Mouse (Mus musculus) heart, embryonic 13.5 days (tissue): ENCODE data around the gene Ugcg. TPM values are rescaled to one million over a fixed set of nuclear protein-coding genes. Genes with fewer than 3 reads are reported as not detected.
A peak's percentile ranks its signal among the peaks of the same experiment; 100 is the strongest.

ENCODE experiments used
- ATAC-seq: fragments of 200-750 bp; cut with Nextera tagmentation; 2 replicates; pipeline ENCODE4 v1.8.0; 2017; ENCODE audit warnings: moderate TSS enrichment; ENCODE audit not compliant: insufficient number of reproducible peaks, low FRiP score, low TSS enrichment; ENCODE audit errors: extremely low read depth
- H3K27ac ChIP-seq: fragments of 300-500 bp; sonication (generic); replicated peaks from 2 replicates; pipeline ENCODE4 v1.5.1; 2015; ENCODE audit warnings: moderate library complexity, mild to moderate bottlenecking, inconsistent platforms
- H3K27me3 ChIP-seq: fragments of 300-500 bp; sonication (generic); replicated peaks from 2 replicates; pipeline ENCODE4 v1.6.1; 2015; ENCODE audit warnings: mild to moderate bottlenecking, inconsistent platforms
- H3K36me3 ChIP-seq: fragments of 300-500 bp; sonication (generic); 2 replicates; pipeline ENCODE4 v1.6.1; 2015; ENCODE audit warnings: mild to moderate bottlenecking, inconsistent platforms
- H3K4me1 ChIP-seq: fragments of 300-500 bp; sonication (generic); 2 replicates; pipeline ENCODE4 v1.6.1; 2015; ENCODE audit warnings: inconsistent platforms
- H3K4me2 ChIP-seq: fragments of 300-500 bp; sonication (generic); 2 replicates; pipeline ENCODE4 v1.6.1; 2015; ENCODE audit warnings: inconsistent platforms, mild to moderate bottlenecking, moderate library complexity
- H3K4me3 ChIP-seq: fragments of 300-500 bp; sonication (generic); 2 replicates; pipeline ENCODE4 v1.5.1; 2015; ENCODE audit warnings: moderate library complexity, mild to moderate bottlenecking, inconsistent platforms
- H3K9ac ChIP-seq: fragments of 300-500 bp; sonication (generic); 2 replicates; pipeline ENCODE4 v1.6.1; 2015; ENCODE audit warnings: inconsistent platforms, mild to moderate bottlenecking, moderate library complexity
- H3K9me3 ChIP-seq: fragments of 300-500 bp; sonication (generic); 2 replicates; pipeline ENCODE4 v1.6.1; 2016; ENCODE audit warnings: inconsistent platforms
- WGBS: fragments of 180-500 bp; shearing (Covaris S2); methylation state at CpG from one replicate; pipeline ENCODE4 v1.1.7; 2015; ENCODE audit warnings: mixed read lengths; 5-methylcytosine and 5-hydroxymethylcytosine counted together
- polyA plus RNA-seq: library from polyadenylated mRNA; unstranded; fragments of >200 nt; fragmentation: Nextera tagmentation; extraction: Ambion mirVana; gene quantifications from 2 replicates; pipeline ENCODE4 v1.2.1, GENCODE M21; 2015

Gene Ugcg
- polyA plus RNA-seq, 1 experiment from 2014 or later: 6.9 TPM

DNA sequence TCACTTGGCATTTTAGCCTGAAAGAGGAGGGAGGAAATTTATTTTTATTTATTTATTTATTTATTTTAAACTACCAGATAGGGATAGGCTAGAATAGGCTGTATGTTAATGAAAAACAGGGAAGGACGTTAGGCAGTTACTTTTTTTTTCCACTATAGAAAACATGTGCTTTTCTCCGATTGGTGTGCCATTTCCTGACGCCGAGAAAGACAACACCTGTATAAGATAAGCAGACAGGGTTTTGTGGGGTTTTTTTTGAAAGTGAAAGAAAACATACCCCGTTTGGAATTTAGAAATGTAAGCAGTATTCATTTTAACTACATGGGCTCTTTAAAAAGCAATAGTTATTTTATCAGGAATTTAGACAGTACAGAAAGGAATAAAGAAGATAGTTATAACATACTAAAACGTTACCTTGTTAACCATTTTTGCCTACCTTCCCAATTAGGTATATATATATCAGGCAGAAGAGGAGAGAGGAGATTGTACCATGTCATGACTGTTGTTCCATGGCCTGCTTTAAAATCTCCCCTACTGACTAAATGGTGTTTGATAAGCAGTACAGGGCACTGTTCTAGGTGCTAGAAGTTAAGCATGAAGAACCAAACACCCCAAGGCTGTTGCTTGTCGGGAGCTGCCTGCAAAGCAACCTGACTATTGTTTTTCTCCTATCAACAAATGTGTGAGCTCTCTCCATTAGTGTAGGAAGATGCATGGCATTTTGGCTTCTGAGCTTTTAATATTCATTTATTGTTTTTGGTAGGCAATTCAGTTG, 1.8 kb downstream of the Ugcg start:
- Histone ChIP-seq H3K36me3 (no peaks in the 10 kb centered on the region), H3K9ac (peak overlapping the region; percentile 99), H3K27me3 (no peaks in the 10 kb centered on the region), H3K4me2 (peak overlapping the region; percentile 77), H3K4me3 (peak overlapping the region; percentile 83), H3K9me3 (no peaks in the 10 kb centered on the region), H3K4me1 (peaks cover 36% of the 10 kb centered on the region), H3K27ac (no peak overlapping the region)
- 45% methylated on average over 7 of the region's 7 CpGs for WGBS
- ATAC-seq: no peak

DNA sequence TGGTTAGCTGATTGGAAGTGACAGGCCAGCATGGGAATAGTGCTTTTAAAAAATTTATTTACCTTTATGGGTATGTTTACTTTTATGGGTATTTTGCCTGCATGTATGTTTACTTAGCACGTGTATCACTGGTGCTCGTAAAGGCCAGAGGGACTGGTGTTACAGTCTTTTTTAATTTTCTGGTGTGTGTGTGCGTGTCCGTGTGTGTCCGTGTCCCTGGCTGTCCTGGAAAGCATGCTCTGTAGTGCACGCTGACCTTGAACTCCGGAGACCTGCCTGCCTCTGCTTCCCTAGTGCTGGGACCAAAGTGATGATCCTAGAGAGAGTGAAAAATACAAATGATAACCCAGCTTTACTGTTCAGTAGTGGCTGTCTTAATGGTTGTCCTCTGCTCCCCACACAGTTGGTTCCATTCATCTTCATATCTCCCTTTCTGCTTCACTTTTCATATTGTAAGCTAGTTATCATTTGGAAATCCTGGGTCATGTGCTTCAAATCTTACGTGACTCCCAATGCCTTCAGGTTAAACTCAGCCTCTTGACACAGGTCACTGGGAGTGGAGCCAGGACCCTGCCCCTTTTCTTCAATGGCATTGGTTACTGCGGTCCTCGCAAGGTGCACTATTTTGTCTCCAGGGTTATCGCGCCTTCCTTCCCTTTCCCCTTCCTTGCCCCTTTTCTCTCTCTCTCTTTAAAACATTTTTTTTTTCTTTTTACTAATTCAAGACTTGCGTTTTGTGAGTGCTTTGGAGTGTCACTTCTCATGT, 5.9 kb downstream of the Ugcg start:
- peaks cover 69% of the 10 kb centered on the region for H3K4me1 ChIP-seq
- H3K9me3 ChIP-seq: no peaks in the 10 kb centered on the region
- H3K27me3 ChIP-seq: no peaks in the 10 kb centered on the region
- H3K9ac ChIP-seq: no peak overlapping the region
- H3K4me3 ChIP-seq: no peak overlapping the region
- no peak overlapping the region for H3K27ac ChIP-seq
- no peak for ATAC-seq
- no peaks in the 10 kb centered on the region for H3K36me3 ChIP-seq
- 85% methylated on average over 13 of the region's 13 CpGs for WGBS
- no peak overlapping the region for H3K4me2 ChIP-seq

DNA sequence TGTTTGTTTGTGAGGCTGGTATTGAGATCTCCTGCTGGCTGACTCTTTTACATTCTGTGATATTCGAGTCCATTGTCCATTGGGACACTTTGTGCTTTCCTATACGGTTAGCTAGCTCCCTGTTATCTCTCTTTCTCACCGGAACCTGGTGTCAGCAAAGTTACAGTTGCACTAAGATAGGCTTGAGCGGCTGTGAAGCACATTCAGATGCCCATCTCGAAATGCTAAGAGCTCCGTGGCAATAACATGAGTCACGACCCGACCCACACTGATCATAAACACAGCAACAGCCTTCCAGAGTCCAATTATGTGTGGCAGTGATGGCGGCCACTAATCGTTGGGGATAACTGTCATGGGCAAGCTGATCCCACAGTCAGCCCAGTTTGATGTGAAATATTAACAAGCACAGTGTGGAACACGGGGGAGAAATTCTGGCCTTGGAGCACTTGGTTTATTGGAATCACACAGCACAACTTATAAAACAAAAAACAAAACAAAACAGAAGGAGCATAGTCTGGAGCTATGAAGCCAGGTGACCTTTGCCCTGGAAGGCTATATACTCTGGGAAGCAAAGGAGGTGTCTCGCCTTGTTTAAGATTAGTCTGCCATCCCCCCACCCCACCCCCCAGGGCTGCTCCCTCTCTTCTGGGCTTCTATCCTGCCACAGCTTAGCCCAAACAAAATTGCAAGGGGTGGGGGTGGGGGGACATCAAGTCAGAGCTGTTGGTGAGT, 7.5 kb downstream of the Ugcg start:
- Histone ChIP-seq H3K27ac (peak overlapping the region; percentile 28), H3K4me3 (no peak overlapping the region), H3K9ac (peak overlapping the region; percentile 40), H3K4me2 (peak overlapping the region; percentile 47), H3K4me1 (peaks cover 69% of the 10 kb centered on the region), H3K9me3 (no peaks in the 10 kb centered on the region), H3K36me3 (no peaks in the 10 kb centered on the region), H3K27me3 (no peaks in the 10 kb centered on the region)
- 22% methylated on average over 12 of the region's 12 CpGs for WGBS
- no peak for ATAC-seq

DNA sequence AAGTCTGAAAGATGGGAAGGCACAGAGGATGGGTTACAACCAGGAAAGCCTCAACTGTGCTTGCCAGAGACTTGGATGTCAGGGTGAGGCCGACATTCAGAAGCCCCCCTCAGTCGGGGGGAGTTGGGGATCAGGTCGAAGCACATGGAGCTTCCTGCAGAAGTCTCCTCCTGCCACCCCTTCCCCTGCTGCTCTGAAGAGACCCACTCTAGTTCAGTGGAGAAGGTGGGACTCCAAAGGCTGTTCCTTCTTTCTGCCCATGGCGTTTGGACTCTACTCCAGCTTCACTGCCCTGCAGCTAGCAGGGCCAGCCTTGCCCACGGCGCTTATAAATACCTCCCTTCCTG, 8.0 kb downstream of the Ugcg start:
- peak overlapping the region; percentile 47 for H3K4me2 ChIP-seq
- no peak for ATAC-seq
- peak overlapping the region; percentile 28 for H3K27ac ChIP-seq
- H3K9me3 ChIP-seq: no peaks in the 10 kb centered on the region
- H3K27me3 ChIP-seq: no peaks in the 10 kb centered on the region
- H3K36me3 ChIP-seq: no peaks in the 10 kb centered on the region
- H3K9ac ChIP-seq: peak overlapping the region; percentile 40; the same call in 1 of the 2 replicates
- WGBS: 43% methylated on average over 6 of the region's 6 CpGs
- peaks cover 73% of the 10 kb centered on the region for H3K4me1 ChIP-seq
- H3K4me3 ChIP-seq: no peak overlapping the region

DNA sequence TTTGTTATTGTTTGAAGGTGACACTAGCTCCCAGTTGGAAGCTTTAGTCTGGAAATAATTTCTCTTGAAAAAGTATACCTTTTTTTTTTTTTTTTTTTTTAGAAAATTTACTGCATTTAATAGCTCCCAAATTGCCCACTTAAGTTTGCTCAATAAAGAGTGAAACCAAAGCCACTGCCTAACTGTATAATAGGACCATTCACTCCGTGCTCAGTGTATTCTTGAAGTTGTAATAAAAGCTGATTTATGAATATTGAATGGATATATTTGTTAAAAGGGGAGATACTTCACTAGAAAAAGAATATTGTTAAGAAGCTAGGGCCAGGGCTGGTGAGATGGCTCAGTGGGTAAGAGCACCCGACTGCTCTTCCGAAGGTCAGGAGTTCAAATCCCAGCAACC, 8.4 kb downstream of the Ugcg start:
- Histone ChIP-seq H3K4me3 (no peak overlapping the region), H3K9me3 (no peaks in the 10 kb centered on the region), H3K4me1 (peaks cover 77% of the 10 kb centered on the region), H3K27me3 (no peaks in the 10 kb centered on the region), H3K9ac (no peak overlapping the region), H3K36me3 (no peaks in the 10 kb centered on the region), H3K4me2 (no peak overlapping the region), H3K27ac (no peak overlapping the region)
- ATAC-seq: no peak
- WGBS: 93% methylated on average over 3 of the region's 3 CpGs

DNA sequence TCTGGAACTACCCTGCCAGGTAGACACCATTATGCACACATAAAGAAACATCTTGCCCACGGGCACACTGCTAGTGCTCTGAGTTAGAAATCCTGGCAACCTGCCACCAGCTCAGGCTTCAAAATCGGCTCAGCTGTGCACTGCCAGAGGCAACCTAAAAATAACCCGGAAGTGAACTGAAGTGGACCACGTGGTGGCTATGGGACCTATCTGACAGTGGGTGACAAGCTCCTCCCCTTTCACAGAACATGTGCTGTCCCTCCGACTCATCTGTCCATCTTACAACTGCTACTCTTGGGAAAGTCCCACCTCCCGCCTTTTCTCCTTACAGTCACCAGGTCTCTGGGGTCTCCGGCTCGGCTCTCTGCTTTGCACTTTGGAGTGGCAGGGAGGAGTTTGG, 10.3 kb downstream of the Ugcg start:
- ATAC-seq: peak; percentile 78
- Histone ChIP-seq H3K4me1 (peaks cover 89% of the 10 kb centered on the region), H3K36me3 (no peaks in the 10 kb centered on the region), H3K9me3 (no peaks in the 10 kb centered on the region), H3K27me3 (no peaks in the 10 kb centered on the region), H3K4me2 (peak overlapping the region; percentile 43), H3K27ac (peak overlapping the region; percentile 53), H3K4me3 (peak overlapping the region; percentile 10; the same call in 1 of the 2 replicates), H3K9ac (no peak overlapping the region)
- WGBS: 24% methylated on average over 8 of the region's 8 CpGs

DNA sequence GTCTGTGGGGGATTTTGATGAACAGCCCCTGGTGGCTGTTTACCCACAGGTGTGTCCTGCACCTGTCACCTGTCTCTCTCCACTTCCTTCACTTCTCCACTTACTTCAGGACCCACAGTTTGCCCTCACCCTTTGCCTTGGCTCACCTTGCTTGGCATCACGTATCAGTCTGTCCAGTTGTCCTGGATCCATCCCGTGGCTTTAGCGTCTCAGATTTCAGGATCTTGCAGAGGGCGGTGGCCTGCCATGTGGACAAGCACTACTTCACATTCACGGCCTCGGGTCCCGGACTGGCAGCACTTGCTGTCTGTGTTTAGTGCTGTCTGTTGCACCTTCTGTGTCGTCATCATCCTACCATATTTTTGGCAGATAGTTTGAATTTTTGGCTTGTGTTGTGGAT, 10.7 kb downstream of the Ugcg start:
- Histone ChIP-seq H3K4me3 (peak overlapping the region; percentile 10; the same call in 1 of the 2 replicates), H3K9me3 (no peaks in the 10 kb centered on the region), H3K27ac (peak overlapping the region; percentile 53; the same call in 1 of the 2 replicates), H3K4me2 (peak overlapping the region; percentile 43), H3K27me3 (no peaks in the 10 kb centered on the region), H3K36me3 (no peaks in the 10 kb centered on the region), H3K9ac (no peak overlapping the region), H3K4me1 (peaks cover 90% of the 10 kb centered on the region)
- ATAC-seq: no peak
- WGBS: 46% methylated on average over 8 of the region's 8 CpGs

DNA sequence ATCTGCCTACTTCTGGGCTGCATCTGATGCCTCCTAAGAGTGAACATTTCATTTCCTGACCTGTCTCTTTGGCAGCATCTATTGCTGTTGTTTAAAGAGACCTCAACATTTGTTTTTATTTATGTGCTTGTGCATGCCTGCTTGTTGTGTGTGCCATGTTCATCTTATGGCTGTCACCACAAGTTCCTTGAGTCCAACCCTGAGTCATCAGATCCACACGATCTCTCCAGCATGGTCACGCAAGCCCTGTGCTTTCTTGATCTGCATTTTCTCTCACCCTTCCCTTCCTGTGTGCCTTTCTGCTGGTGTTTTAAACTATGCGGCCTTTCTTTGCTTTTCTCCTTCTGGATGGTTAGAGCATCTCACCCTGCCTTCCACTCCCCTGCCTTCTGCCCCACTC, 11.6 kb downstream of the Ugcg start:
- H3K36me3 ChIP-seq: no peaks in the 10 kb centered on the region
- no peak for ATAC-seq
- no peak overlapping the region for H3K4me2 ChIP-seq
- H3K9ac ChIP-seq: no peak overlapping the region
- H3K4me3 ChIP-seq: no peak overlapping the region
- no peaks in the 10 kb centered on the region for H3K27me3 ChIP-seq
- WGBS: 77% methylated on average over 3 of the region's 3 CpGs
- H3K27ac ChIP-seq: no peak overlapping the region
- H3K4me1 ChIP-seq: peaks cover 93% of the 10 kb centered on the region
- no peaks in the 10 kb centered on the region for H3K9me3 ChIP-seq

DNA sequence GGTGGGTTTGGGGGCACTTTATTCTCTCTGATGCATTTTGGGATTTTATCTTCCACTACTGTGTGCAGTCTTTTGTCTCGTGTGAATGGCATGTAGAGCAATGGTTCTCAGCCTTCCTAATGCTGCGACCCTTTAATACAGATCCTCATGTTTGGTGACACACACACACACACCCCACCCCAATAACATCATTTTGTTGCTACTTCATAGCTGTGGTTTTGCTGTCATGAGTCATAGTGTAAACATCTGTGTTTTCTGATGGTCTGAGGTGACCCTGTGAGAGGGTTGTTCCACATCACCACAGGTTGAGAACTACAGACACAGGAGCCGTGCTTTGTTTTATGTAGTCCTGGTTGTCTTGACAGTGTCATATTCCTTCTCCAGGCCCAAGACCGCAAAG, 15.6 kb downstream of the Ugcg start:
- no peaks in the 10 kb centered on the region for H3K9me3 ChIP-seq
- peaks cover 16% of the 10 kb centered on the region for H3K36me3 ChIP-seq
- H3K4me3 ChIP-seq: no peak overlapping the region
- no peak overlapping the region for H3K27ac ChIP-seq
- no peak overlapping the region for H3K9ac ChIP-seq
- H3K27me3 ChIP-seq: no peaks in the 10 kb centered on the region
- WGBS: 65% methylated on average over 4 of the region's 4 CpGs
- no peak overlapping the region for H3K4me2 ChIP-seq
- no peak for ATAC-seq
- peaks cover 95% of the 10 kb centered on the region for H3K4me1 ChIP-seq

DNA sequence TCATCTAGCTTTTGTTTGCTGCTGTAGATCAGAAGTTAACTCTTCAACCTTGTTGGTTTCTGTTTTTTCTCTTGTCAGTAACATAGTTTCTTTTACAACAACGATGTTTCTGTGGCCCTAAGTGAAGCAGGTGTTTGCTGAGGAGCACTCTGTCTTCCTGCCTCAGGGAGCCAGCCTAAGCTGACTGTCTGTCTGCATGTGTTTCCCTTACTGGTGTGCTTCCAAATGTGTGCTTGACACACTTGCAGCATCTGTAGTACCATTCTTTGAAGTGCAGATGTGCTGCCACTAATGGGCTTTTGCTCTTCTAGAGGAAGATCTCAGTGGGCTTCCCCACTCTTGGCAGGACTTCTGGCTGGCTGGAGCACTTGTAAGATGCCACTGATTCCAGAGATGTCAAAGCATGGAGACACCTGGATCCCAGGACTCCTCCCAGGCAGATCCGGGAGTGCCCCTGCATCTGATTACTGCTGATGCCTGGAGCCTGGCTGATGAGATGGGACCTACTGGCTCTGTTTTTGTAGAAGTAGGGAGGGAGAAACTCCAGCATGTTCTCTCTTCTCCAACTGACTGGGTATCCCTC, 16.8 kb downstream of the Ugcg start:
- peaks cover 26% of the 10 kb centered on the region for H3K36me3 ChIP-seq
- peaks cover 95% of the 10 kb centered on the region for H3K4me1 ChIP-seq
- no peaks in the 10 kb centered on the region for H3K9me3 ChIP-seq
- ATAC-seq: no peak
- no peaks in the 10 kb centered on the region for H3K27me3 ChIP-seq
- no peak overlapping the region for H3K27ac ChIP-seq
- 38% methylated on average over 2 of the region's 2 CpGs for WGBS
- no peak overlapping the region for H3K9ac ChIP-seq
- H3K4me2 ChIP-seq: no peak overlapping the region
- H3K4me3 ChIP-seq: no peak overlapping the region

DNA sequence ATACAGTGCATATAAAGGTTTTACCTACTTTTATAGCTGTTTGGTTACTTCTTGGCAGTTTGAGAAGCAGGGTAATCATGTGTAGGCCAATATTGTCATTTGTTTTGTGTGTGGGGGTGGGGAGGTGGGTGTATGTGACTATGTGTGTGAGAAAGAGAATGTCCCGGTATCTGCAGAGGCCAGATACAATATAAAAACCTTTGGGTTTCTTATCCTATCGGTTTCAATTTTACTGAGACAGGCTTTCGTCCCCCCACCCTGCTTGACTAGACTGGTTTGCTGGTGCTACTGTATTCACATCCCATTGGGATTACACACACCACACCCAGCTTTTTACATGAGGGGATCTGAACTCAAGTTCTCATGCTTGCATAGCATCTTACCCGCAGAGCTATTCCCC, 17.5 kb downstream of the Ugcg start:
- 66% methylated on average over 4 of the region's 4 CpGs for WGBS
- H3K4me1 ChIP-seq: peaks cover 93% of the 10 kb centered on the region
- no peaks in the 10 kb centered on the region for H3K9me3 ChIP-seq

More for the DNA sequence above, 17.5 kb downstream of the Ugcg start:
- H3K9ac ChIP-seq: no peak overlapping the region
- H3K4me3 ChIP-seq: no peak overlapping the region
- no peaks in the 10 kb centered on the region for H3K27me3 ChIP-seq
- H3K4me2 ChIP-seq: no peak overlapping the region
- H3K27ac ChIP-seq: no peak overlapping the region
- ATAC-seq: no peak
- peaks cover 30% of the 10 kb centered on the region for H3K36me3 ChIP-seq
